Mouse (Mus musculus) liver, embryonic 16.5 days (tissue): ENCODE measurements at regions not wholly inside any gene's neighbourhood (a gene's known extent, or its start where the extent isn't known, plus 50 kb on each side); places are given as distances from the start of the nearest gene placed in this dataset.

Source experiments
- ATAC-seq: fragments of 200-750 bp; cut with Nextera tagmentation; 2 replicates; pipeline ENCODE4 v1.8.0; 2017; ENCODE audit warnings: low read depth, mild to moderate bottlenecking, moderate number of reproducible peaks, moderate library complexity
- H3K27ac ChIP-seq: fragments of 300-500 bp; sonication (generic); 2 replicates; pipeline ENCODE4 v1.5.1; 2014; ENCODE audit warnings: mild to moderate bottlenecking, low read length
- H3K27me3 ChIP-seq: fragments of 300-500 bp; sonication (generic); 2 replicates; pipeline ENCODE4 v1.6.1; 2014; ENCODE audit warnings: low read depth, low read length, mixed read lengths; ENCODE audit not compliant: control insufficient read depth, insufficient read depth
- H3K36me3 ChIP-seq: fragments of 300-500 bp; sonication (generic); 2 replicates; pipeline ENCODE4 v1.6.1; 2014; ENCODE audit warnings: mild to moderate bottlenecking; ENCODE audit not compliant: control insufficient read depth, insufficient read depth
- H3K4me1 ChIP-seq: fragments of 300-500 bp; sonication (generic); 2 replicates; pipeline ENCODE4 v1.6.1; 2014; ENCODE audit warnings: low read depth, low read length, mixed read lengths; ENCODE audit not compliant: control insufficient read depth
- H3K4me2 ChIP-seq: fragments of 300-500 bp; sonication (generic); 2 replicates; pipeline ENCODE4 v1.6.1; 2014; ENCODE audit warnings: low read depth, low read length, mixed read lengths
- H3K4me3 ChIP-seq: fragments of 300-500 bp; sonication (generic); 2 replicates; pipeline ENCODE4 v1.5.1; 2014; ENCODE audit warnings: low read depth, mild to moderate bottlenecking, low read length
- H3K9ac ChIP-seq: fragments of 300-500 bp; sonication (generic); 2 replicates; pipeline ENCODE4 v1.6.1; 2014; ENCODE audit warnings: low read depth, low read length
- H3K9me3 ChIP-seq: fragments of 300-500 bp; sonication (generic); replicated peaks from 2 replicates; pipeline ENCODE4 v1.6.1; 2016; ENCODE audit warnings: low read length; ENCODE audit not compliant: control insufficient read depth
- WGBS: fragments of 180-500 bp; shearing (Covaris S2); extraction: QIAGEN DNeasy Blood & Tissue Kit; methylation state at CpG from one replicate; pipeline ENCODE4 v1.1.7; 2014; ENCODE audit not compliant: insufficient replicate concordance; 5-methylcytosine and 5-hydroxymethylcytosine counted together

DNA sequence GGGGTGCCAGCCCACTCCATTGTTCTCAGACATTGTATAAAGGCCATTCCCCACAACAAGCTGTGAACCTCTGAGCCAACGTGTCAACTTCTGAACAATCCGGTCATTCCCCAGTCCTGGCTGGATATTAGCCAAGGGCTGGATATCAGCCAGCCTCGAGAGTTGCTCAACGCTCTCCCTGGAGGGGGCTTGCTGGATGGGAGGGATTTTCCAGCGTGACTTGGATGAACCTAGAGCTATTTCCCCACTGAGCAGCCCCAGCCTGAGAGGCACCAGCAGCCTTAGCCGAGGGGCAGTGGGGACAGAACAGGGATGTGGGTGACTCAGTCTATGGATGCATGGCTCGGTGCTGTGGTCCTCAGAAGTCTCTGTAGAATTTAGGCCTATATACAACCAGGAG, 51.0 kb upstream of the Wnt11 start:
- no peak overlapping the region for H3K9ac ChIP-seq
- H3K4me3 ChIP-seq = no peak overlapping the region
- no peak overlapping the region for H3K27ac ChIP-seq
- H3K4me1 ChIP-seq = peaks cover 3% of the 10 kb centered on the region
- H3K36me3 ChIP-seq = no peaks in the 10 kb centered on the region
- H3K27me3 ChIP-seq = no peaks in the 10 kb centered on the region; the same call in 1 of the 2 replicates
- ATAC-seq = peak; percentile 81
- 51% methylated on average over 7 of the region's 7 CpGs for WGBS
- no peak overlapping the region for H3K4me2 ChIP-seq
- H3K9me3 ChIP-seq = no peaks in the 10 kb centered on the region

DNA sequence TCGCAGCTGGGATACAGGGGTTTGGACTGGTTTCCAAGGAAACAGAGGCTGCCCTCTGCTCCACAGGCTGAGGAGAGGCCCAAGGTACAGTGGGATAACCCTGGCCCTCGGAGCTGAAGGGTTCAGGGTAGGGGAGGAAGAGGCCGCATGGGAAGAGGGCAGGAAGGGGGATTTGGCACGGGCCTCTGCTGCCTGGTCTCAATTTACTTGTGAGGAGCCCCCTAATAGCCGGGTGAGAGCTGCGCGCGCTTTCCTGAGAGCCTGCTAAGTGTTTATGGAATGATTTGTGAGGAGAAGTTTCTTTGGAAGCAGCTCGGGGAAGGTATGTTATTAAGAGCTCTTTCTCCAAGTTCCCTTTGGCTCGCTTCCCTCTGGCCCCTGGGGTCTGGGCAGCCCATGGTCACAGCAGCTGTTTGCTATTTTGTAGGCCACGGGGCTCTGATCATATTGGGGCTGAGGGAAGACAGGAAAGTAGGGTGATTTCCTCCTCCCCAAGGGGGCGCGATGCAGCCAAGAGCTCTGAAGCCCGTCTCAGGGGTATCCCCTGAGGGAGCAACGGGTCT, 50.5 kb upstream of the Wnt11 start:
- Histone ChIP-seq H3K9me3 (no peaks in the 10 kb centered on the region), H3K4me3 (no peak overlapping the region), H3K36me3 (no peaks in the 10 kb centered on the region), H3K4me2 (no peak overlapping the region), H3K27me3 (no peaks in the 10 kb centered on the region; the same call in 1 of the 2 replicates), H3K9ac (no peak overlapping the region), H3K4me1 (peaks cover 3% of the 10 kb centered on the region), H3K27ac (no peak overlapping the region)
- WGBS = 57% methylated on average over 15 of the region's 15 CpGs
- ATAC-seq = no peak
